Mouse (Mus musculus) kidney, adult 2 months (tissue): ENCODE measurements around the gene Gja3.

Source experiments
- CTCF ChIP-seq: fragments of 200-500 bp; conservative IDR thresholded peaks from 2 replicates; pipeline ENCODE4 v1.5.1; 2011; ENCODE audit warnings: low read depth, mild to moderate bottlenecking, control low read depth, low read length, moderate library complexity, mixed read lengths; ENCODE audit not compliant: insufficient read depth, insufficient read length
- POLR2A ChIP-seq: fragments of 200-500 bp; IDR thresholded peaks from one replicate; pipeline ENCODE4 v1.6.1; 2011; ENCODE audit warnings: low read depth, low read length, control low read depth

GRCm38 (mm10) chr14:57057204-57057562, 717 bp downstream of the Gja3 start:
- no peak for TF ChIP-seq POLR2A
- TF ChIP-seq CTCF, result no peak
